Mouse (Mus musculus): ENCODE measurements around the gene Sema3c.

DNA sequence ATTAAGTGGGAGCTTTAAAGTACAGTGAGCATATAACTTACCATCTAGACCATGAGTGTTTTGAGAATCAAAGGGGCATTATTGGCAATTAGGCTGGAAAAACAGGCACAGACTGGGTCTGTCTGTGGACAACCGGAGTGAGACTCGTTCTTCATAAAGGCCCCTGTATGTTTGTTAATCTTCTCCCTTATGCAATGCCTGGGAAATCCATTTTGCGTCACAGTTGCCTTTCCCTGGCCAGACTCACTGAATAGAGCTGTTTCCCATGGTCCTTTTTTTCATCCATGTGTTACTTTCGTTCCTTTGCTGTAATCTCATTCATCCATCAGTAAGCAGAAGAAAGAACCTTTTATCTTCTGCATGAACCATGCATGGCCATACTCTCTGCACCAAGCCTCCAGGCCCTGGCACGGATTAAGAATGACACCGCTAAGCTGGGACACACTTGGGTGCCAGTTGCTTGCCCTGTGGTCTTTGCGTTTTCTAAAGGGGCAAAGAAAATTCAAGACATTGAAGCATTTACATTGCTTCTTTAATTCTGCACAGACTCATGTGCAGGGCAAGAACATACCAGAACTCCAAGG is 73.7 kb downstream of the Sema3c start:
- no peak for TF ChIP-seq CTCF (IDR thresholded peaks at IDR 0.05; ENCODE audit: low read depth, low read length)
- no peak for TF ChIP-seq POLR2A (IDR thresholded peaks at IDR 0.05; ENCODE audit: extremely low read depth, insufficient read depth, low read length)
